In the genomic region with DNA sequence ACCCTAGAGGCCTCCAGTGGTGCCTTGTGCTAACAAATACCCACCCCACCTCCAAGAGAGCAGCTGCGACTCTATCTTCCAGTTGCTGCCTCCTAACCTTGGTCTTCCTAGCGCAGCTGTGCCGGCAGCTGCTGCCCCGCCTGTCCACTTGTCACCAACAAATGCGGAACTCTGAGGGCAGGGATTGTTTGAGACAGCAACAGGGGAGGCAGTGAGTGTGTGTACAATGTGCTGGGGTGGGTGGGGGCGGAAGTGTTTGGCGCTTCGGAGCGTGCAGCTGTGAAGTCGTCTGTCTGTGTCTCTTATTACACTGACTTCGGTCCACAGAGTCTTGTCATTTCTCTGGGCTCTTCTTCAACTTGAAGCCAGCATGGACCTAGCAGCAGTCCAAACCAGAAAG, we compare ENCODE assay signal across 8 mouse cellular contexts. TPM values are rescaled to one million over a fixed set of nuclear protein-coding genes. Genes with fewer than 3 reads are reported as not detected.
DNase-seq lines count a peak whose midpoint lies in the region; ATAC-seq lines count a peak whose summit lies in the region.

No protein-coding gene starts in this region.

- no peak overlapping the region for H3K4me3 ChIP-seq in forebrain, embryonic 16.5 days (replicated peaks; ENCODE audit: low read length)
- H3K4me3 ChIP-seq in limb, embryonic 10.5 days: no peak overlapping the region
- H3K4me3 ChIP-seq in midbrain, embryonic 14.5 days (replicated peaks; ENCODE audit: low read depth, low read length): no peak overlapping the region

- no peak overlapping the region for H3K9ac ChIP-seq in forebrain, embryonic 16.5 days (replicated peaks; ENCODE audit: low read depth, low read length)
- no peak overlapping the region for H3K9ac ChIP-seq in midbrain, embryonic 14.5 days (replicated peaks; ENCODE audit: low read length)

- ATAC-seq in forebrain, embryonic 16.5 days: peak; percentile 59
- ATAC-seq in midbrain, embryonic 14.5 days (ENCODE audit: low FRiP score, low TSS enrichment): no peak

- no peak overlapping the region for H3K27ac ChIP-seq in forebrain, embryonic 16.5 days (ENCODE audit: low read length)
- 0 out of 2 replicates have a peak overlapping the region, but pooled peaks have one; percentile 44 for H3K27ac ChIP-seq in limb, embryonic 10.5 days
- no peak overlapping the region for H3K27ac ChIP-seq in midbrain, embryonic 14.5 days (replicated peaks; ENCODE audit: low read depth, low read length)

- no peaks in the 10 kb centered on the region for H3K9me3 ChIP-seq in forebrain, embryonic 16.5 days (ENCODE audit: control insufficient read depth, low read length)
- H3K9me3 ChIP-seq in limb, embryonic 10.5 days (replicated peaks): no peaks in the 10 kb centered on the region
- H3K9me3 ChIP-seq in midbrain, embryonic 14.5 days (ENCODE audit: control insufficient read depth, low read length): no peaks in the 10 kb centered on the region

- no peaks in the 10 kb centered on the region for H3K27me3 ChIP-seq in forebrain, embryonic 16.5 days (replicated peaks; ENCODE audit: control insufficient read depth, insufficient read depth, low read length)
- no peaks in the 10 kb centered on the region for H3K27me3 ChIP-seq in limb, embryonic 10.5 days (ENCODE audit: low read depth, poor library complexity, severe bottlenecking)
- H3K27me3 ChIP-seq in midbrain, embryonic 14.5 days (ENCODE audit: control insufficient read depth, insufficient read depth, low read length): no peaks in the 10 kb centered on the region

- DNase-seq in right cerebral cortex, adult 18-20 months: peak; percentile 23
- DNase-seq in right cerebral cortex, postnatal 4 days: no peak
- no peak for DNase-seq in limb, embryonic 10.5 days (ENCODE audit: low spot score)
- DNase-seq in midbrain, embryonic 14.5 days: peak; percentile 21
- peak; percentile 73 for DNase-seq in thymus, postnatal 4 days
- DNase-seq in adrenal gland, adult 2 months: no peak
- DNase-seq in cerebellum, adult 11-12 months: no peak

- no peaks in the 10 kb centered on the region; the same call in 1 of the 2 replicates for H3K4me1 ChIP-seq in forebrain, embryonic 16.5 days (replicated peaks; ENCODE audit: control insufficient read depth, insufficient read depth, low read length)
- H3K4me1 ChIP-seq in limb, embryonic 10.5 days: peaks cover 16% of the 10 kb centered on the region
- H3K4me1 ChIP-seq in midbrain, embryonic 14.5 days (ENCODE audit: control insufficient read depth, insufficient read depth, low read length): no peaks in the 10 kb centered on the region

- WGBS in forebrain, embryonic 16.5 days: 63% methylated on average over 11 of the region's 11 CpGs
- WGBS in limb, embryonic 10.5 days: 61% methylated on average over 11 of the region's 11 CpGs
- WGBS in midbrain, embryonic 14.5 days: 48% methylated on average over 11 of the region's 11 CpGs

- no peaks in the 10 kb centered on the region for H3K36me3 ChIP-seq in forebrain, embryonic 16.5 days (ENCODE audit: control insufficient read depth, insufficient read depth)
- no peaks in the 10 kb centered on the region for H3K36me3 ChIP-seq in limb, embryonic 10.5 days
- H3K36me3 ChIP-seq in midbrain, embryonic 14.5 days (ENCODE audit: control insufficient read depth, insufficient read depth, low read length): no peaks in the 10 kb centered on the region

- no peak overlapping the region for H3K4me2 ChIP-seq in forebrain, embryonic 16.5 days (ENCODE audit: low read length)
- no peak overlapping the region for H3K4me2 ChIP-seq in midbrain, embryonic 14.5 days (ENCODE audit: low read length)

RNA-seq across cellular contexts. Expression of a gene that starts 49.7 kb away (rescaled TPM):
- 19.0 and 20.1 TPM in 2 replicates for polyA plus RNA-seq in forebrain, embryonic 16.5 days (2015; fragmentation: Nextera tagmentation; extraction: Ambion mirVana)
- polyA plus RNA-seq in limb, embryonic 10.5 days (2016; fragmentation: Nextera tagmentation; extraction: Ambion mirVana): 6.2 and 8.7 TPM in 2 replicates
- polyA plus RNA-seq in midbrain, embryonic 14.5 days (2014; fragmentation: Nextera tagmentation; extraction: Ambion mirVana): 19.2 and 27.0 TPM in 2 replicates
- 10 to 100 TPM; 43.4 to 54.9 TPM for total RNA-seq in adrenal gland, adult 2 months (2021)
- polyA plus RNA-seq in adrenal gland, adult 2 months (2012; rRNA removed): 31.0 and 38.5 TPM in 2 replicates

Comparison
In these comparisons a context has a peak if more than half of its experiments do, and no peak if none do; other contexts are left out.
1. DNase-seq: peak in right cerebral cortex, adult 18-20 months (single experiment), midbrain, embryonic 14.5 days (single experiment) and thymus, postnatal 4 days (single experiment); none in right cerebral cortex, postnatal 4 days (single experiment), limb, embryonic 10.5 days (single experiment), adrenal gland, adult 2 months (single experiment) and cerebellum, adult 11-12 months (single experiment).